Mouse (Mus musculus) kidney, postnatal 0 days (tissue): ENCODE measurements around the gene Sept4. TPM values are rescaled to one million over a fixed set of nuclear protein-coding genes. Genes with fewer than 3 reads are reported as not detected.

Experiments used
- ATAC-seq: fragments of 200-750 bp; cut with Nextera tagmentation; replicated peaks from 2 replicates; pipeline ENCODE4 v1.8.0; 2017; ENCODE audit warnings: low read depth, moderate number of reproducible peaks, moderate TSS enrichment, moderate library complexity; ENCODE audit not compliant: low FRiP score
- DNase-seq: peaks from one replicate; pipeline ENCODE4 v3.0.0-alpha.2; 2016; ENCODE audit warnings: low spot score
- H3K27ac ChIP-seq: fragments of 300-500 bp; sonication (generic); 2 replicates; pipeline ENCODE4 v1.5.1; 2014; ENCODE audit warnings: mild to moderate bottlenecking
- H3K27me3 ChIP-seq: fragments of 300-500 bp; sonication (generic); 2 replicates; pipeline ENCODE4 v1.6.1; 2014; ENCODE audit warnings: low read length, mixed read lengths; ENCODE audit not compliant: insufficient read depth
- H3K36me3 ChIP-seq: fragments of 300-500 bp; sonication (generic); 2 replicates; pipeline ENCODE4 v1.6.1; 2014; ENCODE audit warnings: low read length, mixed read lengths; ENCODE audit not compliant: insufficient read depth
- H3K4me1 ChIP-seq: fragments of 300-500 bp; sonication (generic); replicated peaks from 2 replicates; pipeline ENCODE4 v1.6.1; 2014; ENCODE audit warnings: antibody characterized with exemption, low read length, mixed read lengths; ENCODE audit not compliant: insufficient read depth
- H3K4me2 ChIP-seq: fragments of 300-500 bp; sonication (generic); 2 replicates; pipeline ENCODE4 v1.6.1; 2014; ENCODE audit warnings: mild to moderate bottlenecking, low read length, moderate library complexity, mixed read lengths
- H3K4me3 ChIP-seq: fragments of 300-500 bp; sonication (generic); replicated peaks from 2 replicates; pipeline ENCODE4 v1.5.1; 2014; ENCODE audit warnings: low read depth, low read length
- H3K9ac ChIP-seq: fragments of 300-500 bp; sonication (generic); 2 replicates; pipeline ENCODE4 v1.6.1; 2014; ENCODE audit warnings: low read depth, low read length
- H3K9me3 ChIP-seq: fragments of 300-500 bp; sonication (generic); replicated peaks from 2 replicates; pipeline ENCODE4 v1.6.1; 2016; ENCODE audit warnings: low read length, inconsistent platforms, mixed read lengths
- CTCF ChIP-seq: IDR thresholded peaks from 2 replicates; pipeline ENCODE4 v1.5.1; 2016; ENCODE audit warnings: antibody characterized with exemption, low read depth, mild to moderate bottlenecking, moderate library complexity
- WGBS: fragments of 180-500 bp; shearing (Covaris S2); extraction: QIAGEN DNeasy Blood & Tissue Kit; methylation state at CpG from one replicate; pipeline ENCODE4 v1.1.7; 2014; 5-methylcytosine and 5-hydroxymethylcytosine counted together
- polyA plus RNA-seq: library from polyadenylated mRNA; unstranded; fragments of >200 nt; fragmentation: Nextera tagmentation; extraction: Ambion mirVana; gene quantifications from 2 replicates; pipeline ENCODE4 v1.2.1, GENCODE M21; 2015

Sept4 gene
- polyA plus RNA-seq, result 146 TPM in 2 replicates

DNA sequence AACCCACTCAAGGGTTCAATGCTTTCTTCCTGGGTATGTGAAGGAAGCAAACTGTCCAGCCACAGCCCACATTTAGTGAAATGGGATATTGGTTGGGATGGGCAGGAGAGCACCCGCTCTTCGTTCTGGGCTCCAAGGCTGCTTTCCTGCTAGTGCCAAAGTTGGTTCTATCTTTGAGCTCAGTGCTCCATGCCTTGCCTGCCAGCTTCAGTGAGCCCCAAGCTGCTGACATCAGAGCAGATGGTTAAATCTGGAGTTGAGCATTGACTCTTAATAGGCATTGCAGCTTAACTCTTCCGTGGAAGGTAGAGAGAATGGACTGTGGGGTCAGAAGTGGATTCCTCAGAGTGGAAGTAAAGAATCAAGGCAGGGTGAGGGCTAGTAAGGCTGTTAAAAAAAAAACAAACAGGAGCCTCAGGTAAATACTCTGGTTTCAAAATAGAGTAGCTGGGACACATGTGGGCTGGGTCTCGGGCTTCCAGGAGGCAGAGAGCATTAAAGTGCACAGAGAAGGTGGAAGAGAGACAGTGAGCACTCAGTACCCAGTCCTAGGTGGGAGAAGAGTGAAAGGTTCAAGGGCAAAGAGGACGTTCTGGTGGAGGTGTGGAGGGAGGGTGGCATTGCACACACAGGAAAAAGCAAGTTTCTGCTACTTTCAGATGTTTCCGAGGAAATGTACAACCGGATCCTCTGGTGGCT, at the start of gene Sept4:
TSS of gene Sept4 (plus strand) at position 649 of the 699 bp plus-strand sequence.
- Histone ChIP-seq H3K27ac (no peak within 1 kb of the TSS), H3K9me3 (no peaks in the 10 kb centered on the region), H3K36me3 (no peaks in the 10 kb centered on the region), H3K4me1 (peaks cover 2% of the 10 kb centered on the region; the same call in 1 of the 2 replicates), H3K4me3 (no peak within 1 kb of the TSS), H3K9ac (no peak within 1 kb of the TSS), H3K4me2 (no peak within 1 kb of the TSS), H3K27me3 (no peaks in the 10 kb centered on the region)
- no peak for TF ChIP-seq CTCF
- WGBS, result 67% methylated on average over 7 of the region's 7 CpGs
- ATAC-seq (no peak), DNase-seq (no peak)

DNA sequence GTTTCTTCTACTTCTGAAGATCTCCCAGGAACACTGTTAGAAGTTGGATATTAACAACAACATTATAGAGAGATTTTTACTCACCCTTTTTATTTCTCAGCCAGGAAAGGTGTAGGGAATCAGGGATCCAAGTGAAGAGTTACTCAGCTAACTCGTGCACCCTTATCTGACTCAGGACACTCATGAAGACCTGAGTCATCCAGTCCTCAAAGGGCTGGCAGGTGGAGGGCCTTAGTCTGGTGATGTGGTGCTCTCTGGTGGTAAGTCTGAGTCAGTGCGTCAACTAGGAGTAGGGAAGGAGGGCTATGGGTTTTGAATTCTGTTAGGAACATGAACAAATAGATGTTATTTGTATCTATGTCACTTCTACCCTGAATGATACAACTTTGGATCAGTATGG, 49.4 kb upstream of the Sept4 start:
- no peak for ATAC-seq

DNA sequence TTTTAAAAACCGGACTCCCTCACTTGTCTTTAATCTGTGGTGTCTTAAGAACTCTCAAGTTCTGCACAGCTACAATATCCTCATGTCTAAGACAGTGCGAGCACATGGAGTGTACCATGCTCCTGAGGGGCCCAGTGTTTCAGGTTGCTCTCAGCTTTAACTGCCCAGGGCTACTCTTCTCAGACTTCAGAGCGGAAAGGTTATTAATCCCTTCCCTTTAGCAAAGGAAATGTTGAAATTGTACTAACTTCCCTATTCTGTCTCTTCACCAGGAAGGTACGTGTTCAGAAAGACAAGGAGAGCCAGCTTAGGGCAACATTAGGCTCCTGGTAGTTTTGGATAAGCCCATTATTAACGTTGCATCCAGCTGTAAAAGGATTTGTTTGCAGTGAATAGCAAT, 45.2 kb upstream of the Sept4 start:
- no peak overlapping the region for H3K27ac ChIP-seq
- ATAC-seq (no peak), DNase-seq (no peak)
- H3K4me1 ChIP-seq, result no peaks in the 10 kb centered on the region
- TF ChIP-seq CTCF, result no peak
- 74% methylated on average over 5 of the region's 5 CpGs for WGBS
- H3K4me3 ChIP-seq, result no peak overlapping the region
- no peak overlapping the region for H3K4me2 ChIP-seq
- no peaks in the 10 kb centered on the region for H3K9me3 ChIP-seq
- no peaks in the 10 kb centered on the region for H3K36me3 ChIP-seq
- no peaks in the 10 kb centered on the region for H3K27me3 ChIP-seq
- no peak overlapping the region for H3K9ac ChIP-seq

More for the DNA sequence above, 49.4 kb upstream of the Sept4 start:
- H3K27me3 ChIP-seq, result no peaks in the 10 kb centered on the region
- no peaks in the 10 kb centered on the region for H3K9me3 ChIP-seq
- peak; percentile 84 for TF ChIP-seq CTCF
- no peaks in the 10 kb centered on the region for H3K4me1 ChIP-seq
- WGBS, result 5% methylated on average over 2 of the region's 2 CpGs
- H3K9ac ChIP-seq, result no peak overlapping the region
- H3K4me2 ChIP-seq, result no peak overlapping the region
- no peak overlapping the region for H3K4me3 ChIP-seq
- no peaks in the 10 kb centered on the region for H3K36me3 ChIP-seq
- H3K27ac ChIP-seq, result no peak overlapping the region
- DNase-seq, result peak; percentile 79

DNA sequence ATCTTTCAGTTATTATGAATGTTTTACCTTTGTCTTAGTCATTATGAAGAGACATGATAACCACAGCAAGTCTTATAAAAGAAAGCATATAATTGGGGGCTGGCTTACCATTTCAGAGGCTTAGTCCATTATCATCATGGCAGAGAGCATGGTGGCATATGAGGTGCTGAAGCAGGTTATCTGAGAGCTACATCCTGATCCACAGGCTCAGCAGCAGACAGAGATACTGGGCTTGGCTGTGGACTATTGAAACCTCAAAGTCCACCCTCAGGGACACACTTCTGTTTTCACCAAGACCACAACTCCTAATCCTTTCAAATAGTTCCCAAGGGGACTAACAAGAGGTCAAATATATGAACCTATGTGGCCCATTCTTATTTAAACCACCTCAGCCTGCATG, 44.7 kb upstream of the Sept4 start:
- TF ChIP-seq CTCF, result no peak
- no peak for ATAC-seq

DNA sequence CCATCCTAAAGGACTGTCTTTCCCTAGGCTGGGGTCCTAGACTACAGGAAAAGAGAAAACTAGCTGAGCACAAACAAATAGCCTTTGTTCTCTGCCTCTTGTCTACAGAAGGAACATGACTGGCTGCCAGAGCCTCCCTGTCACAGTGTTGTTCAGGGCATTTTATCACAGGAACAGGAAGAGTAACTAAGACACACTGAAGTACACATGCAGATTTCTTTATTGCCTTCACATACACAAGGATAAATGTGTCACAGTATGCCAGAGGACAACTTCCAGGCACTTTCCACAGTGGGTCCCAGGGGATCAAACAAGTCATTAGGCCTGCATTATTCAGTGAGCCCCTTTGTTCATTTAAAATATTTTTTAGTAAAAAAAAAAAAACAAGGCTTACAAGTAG, 43.9 kb upstream of the Sept4 start:
- H3K9ac ChIP-seq, result no peak overlapping the region
- H3K27me3 ChIP-seq, result no peaks in the 10 kb centered on the region
- H3K36me3 ChIP-seq, result no peaks in the 10 kb centered on the region
- ATAC-seq, result no peak
- no peak for TF ChIP-seq CTCF
- DNase-seq, result no peak
- no peaks in the 10 kb centered on the region for H3K4me1 ChIP-seq
- no peak overlapping the region for H3K4me2 ChIP-seq
- H3K27ac ChIP-seq, result no peak overlapping the region
- H3K9me3 ChIP-seq, result no peaks in the 10 kb centered on the region
- no peak overlapping the region for H3K4me3 ChIP-seq

More for the DNA sequence above, 44.7 kb upstream of the Sept4 start:
- no peak overlapping the region for H3K4me2 ChIP-seq
- H3K9me3 ChIP-seq, result no peaks in the 10 kb centered on the region
- no peak for DNase-seq
- H3K9ac ChIP-seq, result no peak overlapping the region
- H3K4me1 ChIP-seq, result no peaks in the 10 kb centered on the region
- H3K27me3 ChIP-seq, result no peaks in the 10 kb centered on the region
- H3K27ac ChIP-seq, result no peak overlapping the region
- no peak overlapping the region for H3K4me3 ChIP-seq
- no peaks in the 10 kb centered on the region for H3K36me3 ChIP-seq

DNA sequence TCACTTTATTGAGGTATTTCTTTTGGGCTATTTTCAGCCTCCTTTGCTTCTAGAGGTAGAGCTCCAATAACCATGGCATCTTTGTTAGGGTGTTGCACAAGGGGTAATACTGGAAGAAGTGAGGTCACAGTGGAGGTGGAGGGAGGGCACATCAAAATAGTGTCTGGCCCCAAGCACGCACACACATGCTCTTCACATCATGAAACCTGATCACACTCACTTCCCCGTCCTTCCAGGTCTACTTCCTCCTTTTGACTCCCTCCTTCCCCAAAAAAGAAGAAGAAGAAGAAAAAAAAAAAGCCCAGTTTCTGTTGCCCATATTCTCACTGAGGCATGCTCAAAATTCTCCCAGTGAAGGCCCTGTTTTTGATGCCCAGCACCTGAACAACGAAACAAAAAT, 41.3 kb upstream of the Sept4 start:
- DNase-seq, result no peak
- Histone ChIP-seq H3K4me3 (no peak overlapping the region), H3K36me3 (no peaks in the 10 kb centered on the region), H3K4me2 (no peak overlapping the region), H3K9me3 (no peaks in the 10 kb centered on the region), H3K27me3 (no peaks in the 10 kb centered on the region), H3K27ac (no peak overlapping the region), H3K4me1 (no peaks in the 10 kb centered on the region), H3K9ac (no peak overlapping the region)
- no peak for TF ChIP-seq CTCF
- 67% methylated on average over 3 of the region's 3 CpGs for WGBS
- no peak for ATAC-seq

DNA sequence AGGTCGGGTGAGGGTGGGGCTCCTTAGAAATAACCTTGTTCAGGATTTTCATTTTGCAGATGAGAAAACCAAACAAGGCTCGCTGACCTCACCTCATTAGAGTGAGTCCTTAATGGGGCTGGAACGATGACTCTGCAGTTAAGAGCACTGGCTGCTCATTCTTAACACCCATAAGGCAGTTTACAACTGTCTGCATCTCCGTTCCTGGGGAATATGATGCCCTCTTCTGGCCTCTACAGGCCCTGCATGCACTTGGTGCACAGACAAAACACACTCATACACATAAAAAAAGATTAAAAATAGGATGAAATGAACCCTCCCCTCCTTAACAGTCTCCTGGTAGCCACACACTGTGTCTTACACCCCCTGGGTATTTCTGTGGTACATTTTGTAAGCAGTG, 40.7 kb upstream of the Sept4 start:
- H3K4me1 ChIP-seq, result no peaks in the 10 kb centered on the region
- TF ChIP-seq CTCF, result peak; percentile 56
- no peak overlapping the region for H3K4me3 ChIP-seq

More for the DNA sequence above, 40.7 kb upstream of the Sept4 start:
- no peak overlapping the region for H3K9ac ChIP-seq
- H3K27me3 ChIP-seq, result no peaks in the 10 kb centered on the region
- no peak overlapping the region for H3K27ac ChIP-seq
- H3K9me3 ChIP-seq, result no peaks in the 10 kb centered on the region
- H3K4me2 ChIP-seq, result no peak overlapping the region
- H3K36me3 ChIP-seq, result no peaks in the 10 kb centered on the region
- no peak for ATAC-seq
- no peak for DNase-seq
- WGBS, result 48% methylated on average over 4 of the region's 4 CpGs
